Mouse (Mus musculus): ENCODE results near the gene Cdh12. TPM values are rescaled to one million over a fixed set of nuclear protein-coding genes. Genes with fewer than 3 reads are reported as not detected.

Cdh12 gene
- total and polyA plus RNA-seq, 3 experiments, result 0.13 to 0.16 TPM; not detected in 1

- DNase-seq (ENCODE audit: extremely low read depth), result no peak
- H3K4me1 ChIP-seq (ENCODE audit: control insufficient read depth in 1 of 2, insufficient read depth in 2 of 2), result no peaks in the 10 kb centered on the region
- H3K79me2 ChIP-seq (replicated peaks; ENCODE audit: control insufficient read depth, extremely low read depth, insufficient read depth, poor library complexity, severe bottlenecking), result no peaks in the 10 kb centered on the region
- in situ Hi-C loops (cut with MboI; ENCODE audit: low pct_ligation_motif_present, low pct_unique_long_range_greater_than_20kb, low sequenced_read_pairs) (no loop called here), dilution Hi-C loops (cut with MboI; ENCODE audit: extremely low pct_ligation_motif_present, extremely low pct_unique_long_range_greater_than_20kb, low sequenced_read_pairs) (no loop called here)
- no peak overlapping the region for H3K9ac ChIP-seq (ENCODE audit: insufficient read depth, low read depth)
- no peaks in the 10 kb centered on the region for H3K27me3 ChIP-seq (replicated peaks)
- no peaks in the 10 kb centered on the region for H3K36me3 ChIP-seq (replicated peaks in 1 of 2; ENCODE audit: control insufficient read depth in 1 of 2, insufficient read depth in 1 of 2, low read length in 1 of 2)
- no peak overlapping the region for H3K4me3 ChIP-seq (replicated peaks in 1 of 3; ENCODE audit: low read depth in 2 of 3, low read length in 2 of 3, poor library complexity in 1 of 3)
- no peak overlapping the region for H3K27ac ChIP-seq (ENCODE audit: insufficient read depth, low read depth)
- no peak for TF ChIP-seq POLR2A (IDR thresholded peaks at IDR 0.05; ENCODE audit: low read depth, low read length)
- TF ChIP-seq CTCF (conservative IDR thresholded peaks at IDR 0.05 in 1 of 2, IDR thresholded peaks at IDR 0.05 in 1 of 2; ENCODE audit: low read depth in 2 of 2, low read length in 2 of 2), result no peak
- TF ChIP-seq USF1 (IDR thresholded peaks at IDR 0.05; ENCODE audit: low read depth, low read length), result no peak
- no peaks in the 10 kb centered on the region for H3K9me3 ChIP-seq (replicated peaks; ENCODE audit: low read length)
- no peak overlapping the region for H3K4me2 ChIP-seq (ENCODE audit: insufficient read depth, low read depth, poor library complexity, severe bottlenecking)
Observed at GRCm38 (mm10) chr15:21555981-21556380, 1106.9 kb downstream of the Cdh12 start.

- dilution Hi-C loops (cut with MboI; ENCODE audit: extremely low pct_ligation_motif_present, extremely low pct_unique_long_range_greater_than_20kb, low sequenced_read_pairs) (no loop called here), in situ Hi-C loops (cut with MboI; ENCODE audit: low pct_ligation_motif_present, low pct_unique_long_range_greater_than_20kb, low sequenced_read_pairs) (no loop called here)
- Histone ChIP-seq H3K4me1 (ENCODE audit: control insufficient read depth in 1 of 2, insufficient read depth in 2 of 2) (peaks cover 0 to 4% of the 10 kb centered on the region in 2 experiments; a peak in 1 of 4 replicates), H3K36me3 (replicated peaks in 1 of 2; ENCODE audit: control insufficient read depth in 1 of 2, insufficient read depth in 1 of 2, low read length in 1 of 2) (no peaks in the 10 kb centered on the region), H3K79me2 (replicated peaks; ENCODE audit: control insufficient read depth, extremely low read depth, insufficient read depth, poor library complexity, severe bottlenecking) (no peaks in the 10 kb centered on the region), H3K9me3 (replicated peaks; ENCODE audit: low read length) (no peaks in the 10 kb centered on the region), H3K27ac (ENCODE audit: insufficient read depth, low read depth) (no peak overlapping the region), H3K9ac (ENCODE audit: insufficient read depth, low read depth) (no peak overlapping the region), H3K4me3 (replicated peaks in 1 of 3; ENCODE audit: low read depth in 2 of 3, low read length in 2 of 3, poor library complexity in 1 of 3) (no peak overlapping the region), H3K27me3 (replicated peaks) (no peaks in the 10 kb centered on the region), H3K4me2 (ENCODE audit: insufficient read depth, low read depth, poor library complexity, severe bottlenecking) (no peak overlapping the region)
- DNase-seq (ENCODE audit: extremely low read depth), result no peak
- no peak for TF ChIP-seq POLR2A (IDR thresholded peaks at IDR 0.05; ENCODE audit: low read depth, low read length)
- no peak for TF ChIP-seq USF2 (conservative IDR thresholded peaks at IDR 0.05; ENCODE audit: low read depth, low read length)
- TF ChIP-seq CTCF (conservative IDR thresholded peaks at IDR 0.05 in 1 of 2, IDR thresholded peaks at IDR 0.05 in 1 of 2; ENCODE audit: low read depth in 2 of 2, low read length in 2 of 2), result no peak
- TF ChIP-seq EP300 (IDR thresholded peaks at IDR 0.05; ENCODE audit: low read length), result no peak
- TF ChIP-seq UBTF (IDR thresholded peaks at IDR 0.05; ENCODE audit: low read depth, low read length), result no peak
- TF ChIP-seq ELF1 (IDR thresholded peaks at IDR 0.05; ENCODE audit: low read depth, low read length), result no peak
- TF ChIP-seq ZKSCAN1 (IDR thresholded peaks at IDR 0.05; ENCODE audit: borderline replicate concordance, low read depth, low read length), result no peak
- TF ChIP-seq MYC (IDR thresholded peaks at IDR 0.05; ENCODE audit: low read depth, low read length), result no peak
- no peak for TF ChIP-seq MXI1 (IDR thresholded peaks at IDR 0.05; ENCODE audit: low read depth, low read length)
- TF ChIP-seq RCOR1 (conservative IDR thresholded peaks at IDR 0.05; ENCODE audit: low read depth, low read length), result no peak
- no peak for TF ChIP-seq MAZ (IDR thresholded peaks at IDR 0.05; ENCODE audit: low read depth, low read length)
- no peak for TF ChIP-seq TCF12 (IDR thresholded peaks at IDR 0.05; ENCODE audit: low read depth, low read length)
- no peak for TF ChIP-seq E2F4 (IDR thresholded peaks at IDR 0.05; ENCODE audit: insufficient replicate concordance, low read depth, low read length)
- no peak for TF ChIP-seq MAX (IDR thresholded peaks at IDR 0.05; ENCODE audit: low read length)
- no peak for TF ChIP-seq GABPA (IDR thresholded peaks at IDR 0.05; ENCODE audit: insufficient replicate concordance, low read depth, low read length)
Observed at GRCm38 (mm10) chr15:21566314-21567051, 1117.4 kb downstream of the Cdh12 start.
